Mouse (Mus musculus): ENCODE measurements around the gene Arid1a.

DNA sequence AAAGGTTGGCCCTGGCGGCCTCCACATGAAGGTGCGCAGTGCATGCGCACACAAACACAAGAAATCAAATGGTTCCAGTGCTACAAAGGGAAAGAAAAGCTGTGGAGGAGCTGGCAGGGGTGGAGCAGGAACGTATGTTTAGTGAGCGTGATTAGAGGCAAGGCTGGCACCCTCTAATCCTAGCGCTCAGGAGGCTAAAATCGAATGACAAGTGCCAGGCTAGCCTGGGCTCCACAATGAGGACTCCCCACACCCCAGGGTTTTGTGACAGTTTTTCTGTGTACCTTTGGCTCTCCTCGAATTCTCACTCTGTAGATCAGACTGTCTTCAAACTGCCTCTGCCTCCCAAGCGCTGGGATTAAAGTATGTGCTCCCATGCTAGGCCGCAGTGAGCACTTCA is 103.8 kb downstream of the Arid1a start:
- TF ChIP-seq FLI1 (IDR thresholded peaks at IDR 0.05; ENCODE audit: low read length) (no peak), GATA1 (IDR thresholded peaks at IDR 0.05; ENCODE audit: borderline replicate concordance, low read length) (no peak)

All from megakaryocyte, embryonic 14.5 days (primary cell).